Mouse (Mus musculus): ENCODE measurements around the gene Arhgap19. TPM values are rescaled to one million over a fixed set of nuclear protein-coding genes. Genes with fewer than 3 reads are reported as not detected.

The Arhgap19 gene
- polyA plus RNA-seq, 1 experiment from 2014 or later: 10.6 TPM

DNA sequence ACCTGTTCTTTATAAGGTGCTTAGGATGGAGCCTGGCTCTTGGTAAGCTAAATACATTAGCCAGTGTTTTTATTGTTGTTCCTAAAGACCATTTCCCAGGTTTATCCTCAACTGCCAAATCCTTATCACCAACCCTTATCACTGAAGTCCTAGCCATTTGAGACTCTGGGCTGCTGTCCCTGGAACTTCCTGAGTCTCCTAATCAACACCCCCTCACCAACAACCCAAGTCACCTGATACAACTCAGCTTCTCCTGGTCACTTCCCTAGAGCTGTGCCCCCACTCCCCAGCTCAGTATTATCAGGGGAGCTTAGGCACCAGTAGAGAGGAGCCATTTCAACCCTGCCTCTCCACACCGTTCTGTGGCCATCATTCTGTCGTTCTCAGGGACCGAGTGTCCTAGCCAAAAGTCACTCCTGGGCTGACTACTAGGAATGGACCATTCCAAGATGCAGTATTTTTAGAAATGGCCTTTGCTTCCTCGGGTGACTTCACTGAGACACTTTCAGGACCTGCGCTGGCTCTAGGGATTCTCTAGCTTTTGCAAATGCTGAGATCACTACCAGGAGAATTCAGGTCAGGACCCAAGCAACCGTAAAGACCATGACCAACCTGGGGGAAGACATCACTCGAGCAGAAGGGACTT, 39.4 kb upstream of the Arhgap19 start:
- no peak overlapping the region for H3K27ac ChIP-seq (replicated peaks)
- H3K4me1 ChIP-seq: peaks cover 17% of the 10 kb centered on the region
- H3K36me3 ChIP-seq: no peaks in the 10 kb centered on the region
- ATAC-seq (replicated peaks): no peak
- no peak overlapping the region for H3K9ac ChIP-seq (replicated peaks)
- no peak overlapping the region for H3K4me2 ChIP-seq (replicated peaks)
- WGBS: 87% methylated on average over 7 of the region's 7 CpGs
- no peak overlapping the region for H3K4me3 ChIP-seq
- H3K27me3 ChIP-seq: no peaks in the 10 kb centered on the region
- H3K9me3 ChIP-seq: no peaks in the 10 kb centered on the region

DNA sequence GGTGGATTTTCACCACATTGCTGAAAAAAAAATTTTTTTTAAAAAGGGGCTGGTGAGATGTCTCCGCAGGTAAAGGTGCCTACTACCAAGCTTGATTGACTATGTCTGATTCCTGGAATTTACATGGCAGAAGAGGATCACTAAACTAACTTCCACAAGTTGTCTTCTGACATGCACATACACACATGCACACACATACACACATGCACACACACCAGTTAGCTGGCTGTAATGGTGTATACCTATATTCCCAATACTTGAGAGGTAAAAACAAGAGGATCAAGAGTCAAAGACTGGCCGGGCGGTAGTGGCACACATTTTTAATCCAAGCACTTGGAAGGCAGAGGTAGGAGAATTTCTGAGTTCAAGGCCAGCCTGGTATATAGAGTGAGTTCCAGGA, 37.8 kb upstream of the Arhgap19 start:
- Histone ChIP-seq H3K27ac (replicated peaks) (no peak overlapping the region), H3K36me3 (no peaks in the 10 kb centered on the region), H3K27me3 (no peaks in the 10 kb centered on the region), H3K4me3 (no peak overlapping the region), H3K4me2 (replicated peaks) (no peak overlapping the region), H3K9me3 (no peaks in the 10 kb centered on the region), H3K9ac (replicated peaks) (no peak overlapping the region), H3K4me1 (peaks cover 17% of the 10 kb centered on the region)
- WGBS: 96% methylated on average over 3 of the region's 3 CpGs
- no peak for ATAC-seq (replicated peaks)

DNA sequence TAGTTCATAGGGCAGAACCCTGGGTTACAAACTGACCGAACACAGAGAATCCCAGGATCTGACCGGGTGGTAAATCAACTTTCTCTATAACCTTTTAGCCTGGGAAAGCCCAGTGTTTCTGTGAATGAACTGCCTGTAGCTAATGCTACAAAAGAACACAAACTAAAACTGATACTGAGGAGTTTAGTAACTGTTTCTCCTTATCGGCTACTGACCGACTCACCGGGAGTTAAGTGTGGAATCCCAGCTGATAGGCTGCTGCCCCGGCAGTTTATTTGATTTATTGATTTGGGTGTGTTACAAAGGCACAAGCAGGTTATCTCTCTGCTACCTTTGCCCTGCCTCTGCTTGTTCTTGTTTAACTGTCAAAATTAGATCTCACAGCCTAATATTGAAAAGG, 37.0 kb upstream of the Arhgap19 start:
- H3K36me3 ChIP-seq: no peaks in the 10 kb centered on the region
- no peak overlapping the region for H3K4me2 ChIP-seq (replicated peaks)
- H3K4me3 ChIP-seq: no peak overlapping the region
- no peak overlapping the region for H3K27ac ChIP-seq (replicated peaks)
- H3K9ac ChIP-seq (replicated peaks): no peak overlapping the region
- no peaks in the 10 kb centered on the region for H3K9me3 ChIP-seq
- 88% methylated on average over 6 of the region's 6 CpGs for WGBS
- ATAC-seq (replicated peaks): no peak
- H3K27me3 ChIP-seq: no peaks in the 10 kb centered on the region
- peaks cover 17% of the 10 kb centered on the region for H3K4me1 ChIP-seq

DNA sequence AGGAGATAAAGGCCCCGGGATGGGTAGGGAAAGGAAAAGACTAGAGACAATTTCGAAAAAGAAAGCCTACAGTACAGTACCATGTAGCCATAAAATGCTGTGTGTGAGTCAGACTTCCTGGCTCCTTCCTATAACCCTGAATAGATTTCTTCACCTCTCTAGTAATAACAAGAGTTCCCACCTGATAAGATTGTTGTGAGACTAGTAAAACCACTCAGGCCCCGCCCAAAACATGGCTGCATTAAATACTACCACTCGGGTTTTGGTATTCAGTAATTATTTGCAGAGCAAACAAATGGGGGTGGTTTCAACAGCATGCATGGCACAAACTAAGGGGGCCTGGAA, 36.0 kb upstream of the Arhgap19 start:
- no peak overlapping the region for H3K27ac ChIP-seq (replicated peaks)
- no peak overlapping the region for H3K4me2 ChIP-seq (replicated peaks)
- H3K4me3 ChIP-seq: no peak overlapping the region
- ATAC-seq (replicated peaks): no peak
- H3K4me1 ChIP-seq: peaks cover 26% of the 10 kb centered on the region
- H3K9ac ChIP-seq (replicated peaks): no peak overlapping the region
- no peaks in the 10 kb centered on the region for H3K9me3 ChIP-seq
- no peaks in the 10 kb centered on the region for H3K27me3 ChIP-seq
- no peaks in the 10 kb centered on the region for H3K36me3 ChIP-seq
- 67% methylated on average over 4 of the region's 4 CpGs for WGBS

DNA sequence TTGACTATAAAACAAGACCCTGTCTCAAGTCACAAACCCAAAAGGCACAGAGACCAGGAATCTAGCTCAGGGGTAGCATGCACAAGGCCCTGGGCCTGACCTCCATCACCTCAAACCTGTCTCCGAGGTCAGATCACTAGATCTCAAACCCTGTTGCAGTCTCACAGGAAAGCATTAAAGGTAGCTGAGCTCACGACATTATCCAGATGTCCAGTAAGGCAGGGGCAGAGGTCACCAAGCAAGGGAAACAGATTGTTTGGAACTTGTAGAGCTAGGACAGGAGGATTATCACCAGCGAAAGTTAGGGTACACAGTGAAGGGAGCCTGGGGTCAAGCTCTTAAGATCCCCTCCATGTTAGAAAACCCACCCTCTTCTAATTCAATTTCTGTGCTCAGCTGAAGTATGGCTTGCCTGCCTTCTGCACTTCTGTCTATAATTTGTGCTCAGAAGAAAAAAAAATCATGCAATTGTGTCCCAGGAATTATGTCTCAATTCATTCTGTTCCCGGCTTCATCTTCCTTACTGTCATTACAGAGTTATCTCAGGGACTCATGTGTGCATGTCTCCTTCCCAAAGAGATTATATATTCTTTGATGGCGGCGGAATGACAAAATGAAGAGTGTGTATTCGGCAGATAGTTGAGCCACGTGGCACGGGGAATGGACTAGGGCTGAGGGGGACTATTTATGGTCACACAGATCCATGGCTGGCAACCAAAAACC, 35.5 kb upstream of the Arhgap19 start:
- Histone ChIP-seq H3K9me3 (no peaks in the 10 kb centered on the region), H3K27me3 (no peaks in the 10 kb centered on the region), H3K9ac (replicated peaks) (no peak overlapping the region), H3K36me3 (no peaks in the 10 kb centered on the region), H3K4me1 (peaks cover 31% of the 10 kb centered on the region), H3K4me3 (no peak overlapping the region), H3K27ac (replicated peaks) (no peak overlapping the region), H3K4me2 (replicated peaks) (no peak overlapping the region)
- ATAC-seq (replicated peaks): no peak
- 80% methylated on average over 9 of the region's 9 CpGs for WGBS

DNA sequence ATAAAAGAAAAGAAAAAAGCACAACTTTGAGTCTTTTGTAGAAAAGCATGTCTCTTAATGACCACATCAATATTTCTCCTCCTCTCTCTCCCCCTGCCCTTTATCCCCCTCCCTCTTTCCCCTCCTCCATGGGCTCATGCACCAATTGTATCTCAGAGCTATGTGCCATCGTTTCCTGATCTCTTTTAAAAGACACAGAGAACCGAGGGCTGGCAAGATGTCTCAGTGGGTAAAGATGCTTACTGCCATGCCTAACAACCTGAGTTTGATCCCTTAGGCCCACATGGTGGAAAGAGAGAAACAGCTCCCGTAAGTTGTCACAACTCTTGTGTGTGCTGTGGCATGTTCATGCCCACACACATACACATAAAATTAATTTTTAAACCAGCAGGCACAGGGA, 34.9 kb upstream of the Arhgap19 start:
- peak overlapping the region; percentile 81 for H3K27ac ChIP-seq (replicated peaks)
- WGBS: 44% methylated on average over 3 of the region's 3 CpGs
- no peaks in the 10 kb centered on the region for H3K36me3 ChIP-seq
- no peak overlapping the region for H3K4me3 ChIP-seq
- no peaks in the 10 kb centered on the region for H3K27me3 ChIP-seq
- ATAC-seq (replicated peaks): no peak
- H3K9ac ChIP-seq (replicated peaks): no peak overlapping the region
- peaks cover 38% of the 10 kb centered on the region for H3K4me1 ChIP-seq
- no peaks in the 10 kb centered on the region for H3K9me3 ChIP-seq
- no peak overlapping the region for H3K4me2 ChIP-seq (replicated peaks)

DNA sequence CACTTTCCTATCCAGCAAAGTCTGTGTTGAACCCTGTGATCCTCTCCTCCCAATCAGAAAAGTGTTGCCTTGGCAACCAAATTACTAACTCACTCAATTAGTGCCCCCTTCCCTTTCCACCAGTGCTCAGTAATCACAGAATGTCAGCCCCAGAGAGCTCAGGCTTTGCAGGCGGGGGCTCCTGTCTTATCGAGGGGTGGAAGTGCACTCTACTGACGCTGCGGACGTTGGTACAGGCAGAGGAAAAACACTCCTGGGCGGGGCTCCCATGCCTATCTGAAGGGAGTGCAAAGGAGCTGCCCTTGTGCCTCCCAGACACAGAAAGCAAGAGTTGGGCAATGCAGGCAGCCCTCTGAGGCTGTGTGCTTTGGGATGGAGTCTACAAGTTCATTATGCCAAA, 34.0 kb upstream of the Arhgap19 start:
- no peaks in the 10 kb centered on the region for H3K9me3 ChIP-seq
- peak overlapping the region; percentile 39; the same call in 1 of the 2 replicates for H3K9ac ChIP-seq (replicated peaks)
- peak overlapping the region; percentile 81 for H3K27ac ChIP-seq (replicated peaks)
- peaks cover 44% of the 10 kb centered on the region for H3K4me1 ChIP-seq
- no peaks in the 10 kb centered on the region for H3K27me3 ChIP-seq
- peak; percentile 81 for ATAC-seq (replicated peaks)
- peak overlapping the region; percentile 38 for H3K4me2 ChIP-seq (replicated peaks)
- WGBS: 0% methylated on average over 6 of the region's 6 CpGs
- no peaks in the 10 kb centered on the region for H3K36me3 ChIP-seq
- H3K4me3 ChIP-seq: peak overlapping the region; percentile 16

DNA sequence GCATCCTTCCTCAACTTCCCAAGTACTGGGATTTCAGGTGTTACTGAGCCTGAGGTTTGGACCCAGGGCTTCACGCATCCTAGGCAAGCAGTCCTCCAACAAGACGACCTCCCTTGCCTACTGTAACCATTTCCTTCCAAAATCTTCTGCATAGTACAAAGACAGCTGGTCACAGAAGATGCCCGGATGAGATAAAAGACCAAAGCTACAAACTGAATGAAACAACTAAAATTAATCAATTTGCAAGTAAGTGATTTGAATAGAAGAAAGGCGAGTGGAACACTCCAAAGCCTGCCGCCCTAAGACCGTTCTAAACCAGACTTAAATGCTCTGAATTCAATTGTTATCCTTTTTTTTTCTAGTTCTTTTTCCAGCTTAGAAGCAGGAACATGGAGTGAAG, 33.6 kb upstream of the Arhgap19 start:
- Histone ChIP-seq H3K27ac (replicated peaks) (peak overlapping the region; percentile 81), H3K9ac (replicated peaks) (0 out of 2 replicates have a peak overlapping the region, but pooled peaks have one; percentile 39), H3K36me3 (no peaks in the 10 kb centered on the region), H3K27me3 (no peaks in the 10 kb centered on the region), H3K4me2 (replicated peaks) (peak overlapping the region; percentile 38), H3K9me3 (no peaks in the 10 kb centered on the region), H3K4me3 (peak overlapping the region; percentile 16; the same call in 1 of the 2 replicates), H3K4me1 (peaks cover 44% of the 10 kb centered on the region)
- WGBS: 29% methylated on average over 6 of the region's 6 CpGs
- no peak for ATAC-seq (replicated peaks)

DNA sequence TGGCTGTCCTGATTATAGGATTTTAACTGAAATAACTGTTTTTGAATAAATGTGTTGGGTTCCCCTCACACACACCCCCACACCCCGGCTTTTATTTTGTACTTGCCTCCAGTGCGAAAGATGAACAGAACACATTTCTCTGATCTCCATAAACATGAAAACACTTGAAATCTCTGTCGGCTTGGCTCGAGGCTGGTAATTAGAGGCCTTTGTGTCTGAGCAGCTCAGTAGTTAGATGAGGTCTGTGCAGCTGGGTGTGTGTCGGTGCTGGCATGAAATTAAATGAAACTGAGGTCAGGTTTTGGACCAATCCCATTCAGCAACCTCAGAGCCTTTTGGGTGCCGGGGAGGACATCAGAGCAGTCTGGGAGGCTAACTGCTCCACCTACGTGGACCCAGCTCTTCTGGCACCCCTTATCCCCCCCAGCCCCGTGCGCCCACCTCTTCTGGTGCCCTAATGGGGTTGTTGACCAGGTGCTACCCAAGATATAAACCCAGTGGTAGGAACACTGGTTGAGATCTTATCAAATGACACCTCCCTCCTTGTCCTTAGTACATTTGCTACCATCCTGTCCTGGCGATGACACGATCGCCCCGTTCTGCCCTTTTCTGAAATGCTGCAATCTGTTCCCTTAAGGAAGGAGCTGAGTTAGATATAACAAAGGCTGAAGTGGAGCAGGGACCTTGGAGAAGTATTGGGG, 30.8 kb upstream of the Arhgap19 start:
- Histone ChIP-seq H3K4me1 (peaks cover 44% of the 10 kb centered on the region), H3K4me3 (peak overlapping the region; percentile 72), H3K27ac (replicated peaks) (peak overlapping the region; percentile 98), H3K9me3 (no peaks in the 10 kb centered on the region), H3K4me2 (replicated peaks) (peak overlapping the region; percentile 84), H3K27me3 (no peaks in the 10 kb centered on the region), H3K9ac (replicated peaks) (peak overlapping the region; percentile 74; the same call in 1 of the 2 replicates), H3K36me3 (no peaks in the 10 kb centered on the region)
- WGBS: 44% methylated on average over 13 of the region's 13 CpGs
- ATAC-seq (replicated peaks): no peak

DNA sequence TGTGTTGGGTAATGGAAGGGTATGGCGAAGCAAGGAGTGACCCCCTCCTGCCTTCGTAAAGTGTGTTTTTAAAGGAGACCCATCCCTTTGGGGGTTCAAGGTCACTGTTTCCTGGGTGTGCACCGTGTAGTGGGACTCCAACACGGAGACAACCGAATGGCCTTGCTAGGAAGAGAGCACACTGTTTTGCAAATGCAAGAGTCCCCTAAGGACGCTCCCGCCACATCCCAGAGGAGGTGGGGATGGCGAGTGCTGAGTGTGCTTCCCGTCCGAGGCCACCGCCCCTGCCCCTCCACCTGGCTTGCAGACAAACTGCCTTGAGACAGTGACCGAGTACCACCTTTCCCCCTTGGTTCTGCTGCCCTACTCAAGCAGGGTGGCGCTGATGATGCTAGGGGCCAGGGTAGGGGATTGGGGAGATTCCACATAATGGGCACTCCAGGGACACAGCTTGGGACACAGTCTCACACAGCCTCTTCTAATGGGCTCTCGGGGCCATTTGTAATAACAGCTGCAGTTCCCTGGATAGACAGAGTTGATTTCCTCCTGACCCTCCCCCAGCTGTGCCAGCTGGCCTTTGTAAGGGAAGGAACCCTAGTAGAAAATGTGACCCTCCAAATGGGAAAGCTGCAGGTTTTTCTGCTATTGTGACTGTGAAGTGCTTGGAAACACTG, 30.0 kb upstream of the Arhgap19 start:
- Histone ChIP-seq H3K27ac (replicated peaks) (peak overlapping the region; percentile 98), H3K9me3 (no peaks in the 10 kb centered on the region), H3K4me2 (replicated peaks) (peak overlapping the region; percentile 84), H3K36me3 (no peaks in the 10 kb centered on the region), H3K4me1 (peaks cover 44% of the 10 kb centered on the region), H3K9ac (replicated peaks) (peak overlapping the region; percentile 74), H3K4me3 (peak overlapping the region; percentile 72), H3K27me3 (no peaks in the 10 kb centered on the region)
- no peak for ATAC-seq (replicated peaks)
- 9% methylated on average over 14 of the region's 14 CpGs for WGBS

DNA sequence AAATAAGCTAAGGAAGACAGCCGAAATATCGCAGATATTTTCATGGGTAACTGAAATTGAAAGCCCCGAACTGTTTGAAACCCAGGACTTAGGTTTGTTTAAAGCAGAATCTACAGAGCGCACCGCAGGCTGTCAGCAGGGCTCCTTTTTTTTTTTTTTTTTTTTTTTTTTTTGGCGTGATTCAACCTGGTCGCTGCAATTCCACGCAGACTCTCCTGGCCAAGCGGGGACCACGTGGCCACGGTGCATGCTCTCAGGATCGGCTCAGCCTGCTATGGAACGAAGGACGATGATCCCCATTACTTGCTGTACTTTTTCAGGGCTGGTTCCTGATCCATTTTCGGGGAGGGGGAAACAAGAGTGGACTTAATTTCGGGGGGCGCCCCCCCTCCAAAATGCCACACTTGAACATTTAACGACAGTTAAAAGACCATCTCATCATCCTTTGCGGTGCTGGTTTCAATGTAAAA, 29.3 kb upstream of the Arhgap19 start:
- H3K9ac ChIP-seq (replicated peaks): peak overlapping the region; percentile 74
- H3K4me2 ChIP-seq (replicated peaks): peak overlapping the region; percentile 84
- H3K27me3 ChIP-seq: no peaks in the 10 kb centered on the region
- ATAC-seq (replicated peaks): no peak
- H3K4me1 ChIP-seq: peaks cover 40% of the 10 kb centered on the region
- H3K4me3 ChIP-seq: peak overlapping the region; percentile 72
- H3K9me3 ChIP-seq: no peaks in the 10 kb centered on the region
- no peaks in the 10 kb centered on the region for H3K36me3 ChIP-seq
- peak overlapping the region; percentile 98 for H3K27ac ChIP-seq (replicated peaks)
- WGBS: 1% methylated on average over 19 of the region's 19 CpGs
